Mouse (Mus musculus): ENCODE measurements at regions not wholly inside any gene's neighbourhood (a gene's known extent, or its start where the extent isn't known, plus 50 kb on each side); places are given as distances from the start of the nearest gene placed in this dataset.

GRCm38 (mm10) chr13:113435117-113435516 lies 142.2 kb downstream of the BC067074 start:
- TF ChIP-seq FLI1 (IDR thresholded peaks at IDR 0.05; ENCODE audit: low read length), result no peak
- TF ChIP-seq GATA1 (IDR thresholded peaks at IDR 0.05; ENCODE audit: borderline replicate concordance, low read length), result no peak
